8 mouse cellular contexts compared by ENCODE assay signal in the genomic region with DNA sequence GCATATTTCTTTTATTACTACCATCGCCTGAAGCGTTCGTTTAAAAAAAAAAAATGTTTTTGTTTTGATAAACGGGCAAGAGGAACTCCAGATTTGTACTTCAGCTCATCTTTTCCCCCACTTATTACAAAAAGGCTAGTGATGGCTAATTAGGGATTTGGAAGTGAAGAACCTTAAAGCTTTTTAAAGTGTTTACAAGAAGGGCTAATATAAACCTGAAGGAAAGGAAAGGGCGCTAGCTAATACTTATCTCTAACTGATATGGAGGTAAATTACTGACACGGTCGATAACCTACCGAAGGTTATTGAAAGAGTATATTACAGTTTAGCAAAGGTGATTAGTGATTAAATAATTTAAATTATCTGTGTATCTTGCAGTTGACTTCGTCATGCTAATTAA. TPM values are rescaled to one million over a fixed set of nuclear protein-coding genes. Genes with fewer than 3 reads are reported as not detected.
DNase-seq lines count a peak whose midpoint lies in the region; ATAC-seq and TF ChIP-seq lines count a peak whose summit lies in the region.

No protein-coding gene starts in this region.

- H3K36me3 ChIP-seq in heart, embryonic 14.5 days (ENCODE audit: control insufficient read depth, insufficient read depth, low read length) = no peaks in the 10 kb centered on the region
- H3K36me3 ChIP-seq in MEL (ENCODE audit: control insufficient read depth in 1 of 2, insufficient read depth in 2 of 2, low read length in 2 of 2) (peaks cover 1 to 11% of the 10 kb centered on the region in 2 experiments; a peak in 3 of 4 replicates), macrophage (ENCODE audit: inconsistent target) (no peaks in the 10 kb centered on the region)
- no peaks in the 10 kb centered on the region for H3K36me3 ChIP-seq in forebrain, postnatal 0 days (ENCODE audit: insufficient read depth)

- peaks cover 0 to 17% of the 10 kb centered on the region in 2 experiments; a peak in 3 of 4 replicates for H3K4me1 ChIP-seq in heart, embryonic 14.5 days (ENCODE audit: control insufficient read depth in 2 of 2, insufficient read depth in 2 of 2, low read length in 2 of 2)
- H3K4me1 ChIP-seq in MEL (ENCODE audit: control insufficient read depth in 1 of 2, insufficient read depth in 2 of 2, low read length in 2 of 2) = peaks cover 5 to 9% of the 10 kb centered on the region in 2 experiments
- peaks cover 4% of the 10 kb centered on the region; the same call in 1 of the 2 replicates for H3K4me1 ChIP-seq in forebrain, postnatal 0 days (ENCODE audit: insufficient read depth)

- H3K4me3 ChIP-seq in heart, embryonic 14.5 days (ENCODE audit: control insufficient read depth in 1 of 2, insufficient read depth in 1 of 2, low read depth in 1 of 2, low read length in 2 of 2) = peak overlapping the region; percentile 66 to 97
- H3K4me3 ChIP-seq in MEL (ENCODE audit: control insufficient read depth in 1 of 2, insufficient read depth in 1 of 2, low read depth in 2 of 2, low read length in 2 of 2) = peak overlapping the region; percentile 86 to 100
- H3K4me3 ChIP-seq in forebrain, postnatal 0 days (ENCODE audit: low read depth, low read length) = peak overlapping the region; percentile 95
- peak overlapping the region; percentile 69 for H3K4me3 ChIP-seq in macrophage (ENCODE audit: inconsistent target)

- TF ChIP-seq POLR2A in MEL (IDR thresholded peaks at IDR 0.05; ENCODE audit: control insufficient read depth in 1 of 2, insufficient read depth in 1 of 2, low read depth in 1 of 2, low read length in 2 of 2, poor library complexity in 1 of 2) = no peak

- no peaks in the 10 kb centered on the region for H3K9me3 ChIP-seq in heart, embryonic 14.5 days (ENCODE audit: control insufficient read depth, low read length)
- H3K9me3 ChIP-seq in MEL (replicated peaks; ENCODE audit: insufficient read depth, low read length) = no peaks in the 10 kb centered on the region
- no peaks in the 10 kb centered on the region for H3K9me3 ChIP-seq in forebrain, postnatal 0 days (ENCODE audit: low read length)

- H3K27me3 ChIP-seq in heart, embryonic 14.5 days (ENCODE audit: control insufficient read depth, insufficient read depth, low read length) = no peaks in the 10 kb centered on the region
- H3K27me3 ChIP-seq in MEL (ENCODE audit: control insufficient read depth in 1 of 2, insufficient read depth in 2 of 2, low read length in 2 of 2) = no peaks in the 10 kb centered on the region
- H3K27me3 ChIP-seq in forebrain, postnatal 0 days (ENCODE audit: insufficient read depth, low read length) = no peaks in the 10 kb centered on the region

- H3K79me2 ChIP-seq in MEL (ENCODE audit: control insufficient read depth, insufficient read depth, low read length, poor library complexity) = peaks cover 29% of the 10 kb centered on the region
- peaks cover 28% of the 10 kb centered on the region for H3K79me2 ChIP-seq in macrophage (ENCODE audit: inconsistent target)

- TF ChIP-seq CTCF in MEL (IDR thresholded peaks at IDR 0.05 in 2 of 3, conservative IDR thresholded peaks at IDR 0.05 in 1 of 3; ENCODE audit: control insufficient read depth in 1 of 3, insufficient read depth in 1 of 3, low read depth in 2 of 3, low read length in 3 of 3, poor library complexity in 1 of 3, severe bottlenecking in 1 of 3) = no peak
- TF ChIP-seq CTCF in forebrain, postnatal 0 days (IDR thresholded peaks at IDR 0.05; ENCODE audit: low read depth) = no peak

- peak overlapping the region; percentile 72 for H3K4me2 ChIP-seq in heart, embryonic 14.5 days (ENCODE audit: low read length)
- peak overlapping the region; percentile 69 for H3K4me2 ChIP-seq in forebrain, postnatal 0 days (ENCODE audit: low read depth)

- H3K9ac ChIP-seq in heart, embryonic 14.5 days (ENCODE audit: low read length) = peak overlapping the region; percentile 99
- H3K9ac ChIP-seq in MEL (ENCODE audit: control insufficient read depth, low read depth, low read length, poor library complexity, severe bottlenecking) = peak overlapping the region; percentile 99
- peak overlapping the region; percentile 89 for H3K9ac ChIP-seq in forebrain, postnatal 0 days

- ATAC-seq in heart, embryonic 14.5 days (ENCODE audit: insufficient number of reproducible peaks, insufficient read depth, low FRiP score, low read depth) = no peak
- ATAC-seq in forebrain, postnatal 0 days = no peak

- DNase-seq in heart, adult 9 months (ENCODE audit: low spot score in 2 of 2) = no peak
- DNase-seq in MEL (ENCODE audit: low read depth, low spot score) = no peak
- no peak for DNase-seq in forebrain, postnatal 0 days
- no peak for DNase-seq in right cerebral cortex, postnatal 36 days (ENCODE audit: low spot score in 2 of 2)
- DNase-seq in cerebellum, postnatal 10 days = no peak
- no peak for DNase-seq in right cerebral cortex, postnatal 14 days

- TF ChIP-seq RAD21 in MEL (IDR thresholded peaks at IDR 0.05; ENCODE audit: low read depth, low read length) = no peak

- WGBS in heart, embryonic 14.5 days = 2% methylated on average over 9 of the region's 9 CpGs
- WGBS in forebrain, postnatal 0 days = under 1% methylated on average over 9 of the region's 9 CpGs
- WGBS in macrophage (ENCODE audit: missing documents) = 6% methylated on average over 9 of the region's 9 CpGs

- peak overlapping the region; percentile 95 to 98 for H3K27ac ChIP-seq in heart, embryonic 14.5 days (replicated peaks in 1 of 2; ENCODE audit: control insufficient read depth in 1 of 2, insufficient read depth in 1 of 2, low read depth in 2 of 2, low read length in 2 of 2)
- H3K27ac ChIP-seq in MEL (ENCODE audit: control insufficient read depth, low read depth, low read length) (peak overlapping the region; percentile 100), macrophage (peak overlapping the region; percentile 88)
- peak overlapping the region; percentile 100 for H3K27ac ChIP-seq in forebrain, postnatal 0 days (ENCODE audit: low read depth, low read length)

- peak in 1 of 2 experiments; percentile 3; a peak in 1 of 4 replicates for TF ChIP-seq EP300 in MEL (IDR thresholded peaks at IDR 0.05; ENCODE audit: low read depth in 1 of 2, low read length in 2 of 2)

TF ChIP-seq in MEL, 35 proteins besides CTCF, POLR2A, EP300 and RAD21:
- no peak for TF ChIP-seq CHD2 (IDR thresholded peaks at IDR 0.05; ENCODE audit: low read length)
- no peak for TF ChIP-seq MEF2A (IDR thresholded peaks at IDR 0.05; ENCODE audit: extremely low read depth, insufficient replicate concordance, low read depth, low read length, poor library complexity, severe bottlenecking)
- TF ChIP-seq TCF12 (IDR thresholded peaks at IDR 0.05; ENCODE audit: low read depth, low read length) = no peak
- TF ChIP-seq ZNF384 (IDR thresholded peaks at IDR 0.05; ENCODE audit: low read depth, low read length) = no peak
- TF ChIP-seq MAX (IDR thresholded peaks at IDR 0.05; ENCODE audit: low read length) = no peak
- no peak for TF ChIP-seq USF2 (IDR thresholded peaks at IDR 0.05; ENCODE audit: borderline replicate concordance in 1 of 2, insufficient read depth in 1 of 2, low read depth in 1 of 2, low read length in 2 of 2)
- TF ChIP-seq E2F4 (IDR thresholded peaks at IDR 0.05; ENCODE audit: borderline replicate concordance, low read depth, low read length) = no peak
- no peak for TF ChIP-seq POLR2AphosphoS2 (IDR thresholded peaks at IDR 0.05; ENCODE audit: low read length)

RNA-seq across cellular contexts. Expression of a gene that starts 0.9 kb away (rescaled TPM):
- polyA plus RNA-seq in heart, embryonic 14.5 days (2014; fragmentation: Nextera tagmentation; extraction: Ambion mirVana) = 51.7 and 52.4 TPM in 2 replicates
- total RNA-seq in MEL (2012; rRNA removed) = 18.1 and 19.0 TPM in 2 replicates
- polyA plus RNA-seq in MEL (2012; ENCODE audit: insufficient read depth in 1 of 2, insufficient read length in 2 of 2, low read depth in 1 of 2, low replicate concordance in 2 of 2, missing spikeins in 1 of 2) (10 to 100 TPM; 16.2 to 49.2 TPM), macrophage (2018) (12.0 to 15.6 TPM (median 13.3 TPM) in 3 replicates)
- 59.2 and 91.2 TPM in 2 replicates for total RNA-seq in forebrain, postnatal 0 days (2014; rRNA removed)
- 24.1 and 40.0 TPM in 2 replicates for polyA plus RNA-seq in forebrain, postnatal 0 days (2015; fragmentation: Nextera tagmentation; extraction: Ambion mirVana)
- total RNA-seq in macrophage (2018; cell fraction: chromatin; rRNA removed) = 1,000 to 10,000 TPM in 1 of 26 experiments, 100 to 1,000 TPM in 25; 169 to 1,287 (median 557) TPM
- total RNA-seq in macrophage (2018; cell fraction: cytosol; rRNA removed) = 10 to 100 TPM; 18.5 to 48.8 (median 28.0) TPM
- 100 to 1,000 TPM in 24 of 26 experiments, 10 to 100 TPM in 2; 77.2 to 907 (median 245) TPM for total RNA-seq in macrophage (2018; cell fraction: nucleus; rRNA removed)
